Mouse (Mus musculus): ENCODE results near the gene Prkag2.

DNA sequence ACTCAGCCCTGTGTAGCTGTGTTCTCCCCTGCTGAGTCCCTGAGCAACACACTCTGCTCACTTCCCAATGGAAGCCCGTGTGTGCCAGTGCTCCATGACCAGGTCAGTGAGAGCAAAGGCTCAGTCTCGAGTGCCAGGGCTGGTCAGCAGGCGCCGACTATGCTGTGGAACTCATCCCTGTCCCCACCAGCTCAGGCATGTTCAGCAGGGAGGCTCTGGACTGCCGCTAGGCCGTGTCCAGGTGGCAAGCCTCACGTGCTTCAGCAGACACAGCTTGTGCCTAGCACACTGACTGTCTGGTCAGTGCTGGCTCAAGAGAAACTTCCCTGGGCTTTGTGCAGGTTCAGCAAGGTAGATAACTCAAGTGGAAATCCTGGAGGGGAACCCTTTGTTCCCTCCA, 143.6 kb downstream of the Prkag2 start:
- TF ChIP-seq GATA1 (IDR thresholded peaks at IDR 0.05; ENCODE audit: borderline replicate concordance, low read length) (no peak), FLI1 (IDR thresholded peaks at IDR 0.05; ENCODE audit: low read length) (no peak)
